Mouse (Mus musculus): Measurements from ENCODE around the gene Arhgap29. TPM values are rescaled to one million over a fixed set of nuclear protein-coding genes. Genes with fewer than 3 reads are reported as not detected.

The Arhgap29 gene
- polyA plus RNA-seq, 1 experiment from 2014 or later: 55.9 TPM

GRCm38 (mm10) chr3:121919961-121920360, 32.4 kb upstream of the Arhgap29 start:
- Histone ChIP-seq H3K4me2 (no peak overlapping the region), H3K4me3 (no peak overlapping the region), H3K9me3 (no peaks in the 10 kb centered on the region), H3K27me3 (no peaks in the 10 kb centered on the region), H3K4me1 (peaks cover 14% of the 10 kb centered on the region), H3K36me3 (no peaks in the 10 kb centered on the region), H3K9ac (no peak overlapping the region), H3K27ac (peak overlapping the region; percentile 74; the same call in 1 of the 2 replicates)
- 69% methylated on average over 5 of the region's 5 CpGs for WGBS
- ATAC-seq (ENCODE audit: borderline replicate concordance, extremely low read depth, low FRiP score, low TSS enrichment): no peak

DNA sequence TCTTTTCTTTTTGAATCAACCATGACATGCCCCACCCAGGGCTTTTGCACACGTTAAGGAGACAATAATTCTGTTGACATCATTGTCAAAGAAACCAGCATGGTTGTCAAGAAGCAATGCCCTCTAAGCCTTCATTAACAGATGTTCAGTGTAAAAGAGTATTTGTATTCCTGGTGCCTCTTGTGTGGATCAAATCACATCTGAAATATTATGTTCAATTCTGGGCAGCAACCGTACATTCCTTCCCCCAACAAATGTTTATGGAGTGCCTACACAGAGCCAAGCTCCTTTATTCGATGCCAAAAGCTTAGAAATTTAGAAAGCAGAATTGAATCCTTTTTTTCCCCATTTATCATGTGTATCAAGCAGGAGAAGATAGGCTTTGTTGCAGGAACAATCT, 31.6 kb upstream of the Arhgap29 start:
- Histone ChIP-seq H3K27me3 (no peaks in the 10 kb centered on the region), H3K4me3 (no peak overlapping the region), H3K9me3 (no peaks in the 10 kb centered on the region), H3K4me2 (no peak overlapping the region), H3K4me1 (peaks cover 18% of the 10 kb centered on the region), H3K27ac (peak overlapping the region; percentile 74), H3K9ac (no peak overlapping the region), H3K36me3 (no peaks in the 10 kb centered on the region)
- WGBS: 47% methylated on average over 3 of the region's 3 CpGs
- ATAC-seq (ENCODE audit: borderline replicate concordance, extremely low read depth, low FRiP score, low TSS enrichment): peak; percentile 74; the same call in 1 of the 2 replicates

- Histone ChIP-seq H3K9me3 (no peaks in the 10 kb centered on the region), H3K36me3 (no peaks in the 10 kb centered on the region), H3K4me3 (no peak overlapping the region), H3K27ac (0 out of 2 replicates have a peak overlapping the region, but pooled peaks have one; percentile 35), H3K9ac (no peak overlapping the region), H3K4me2 (no peak overlapping the region), H3K27me3 (no peaks in the 10 kb centered on the region), H3K4me1 (peaks cover 13% of the 10 kb centered on the region)
- WGBS: 44% methylated on average over 11 of the region's 11 CpGs
- ATAC-seq (ENCODE audit: borderline replicate concordance, extremely low read depth, low FRiP score, low TSS enrichment): no peak
Observed at GRCm38 (mm10) chr3:121924768-121925486, 27.4 kb upstream of the Arhgap29 start.

DNA sequence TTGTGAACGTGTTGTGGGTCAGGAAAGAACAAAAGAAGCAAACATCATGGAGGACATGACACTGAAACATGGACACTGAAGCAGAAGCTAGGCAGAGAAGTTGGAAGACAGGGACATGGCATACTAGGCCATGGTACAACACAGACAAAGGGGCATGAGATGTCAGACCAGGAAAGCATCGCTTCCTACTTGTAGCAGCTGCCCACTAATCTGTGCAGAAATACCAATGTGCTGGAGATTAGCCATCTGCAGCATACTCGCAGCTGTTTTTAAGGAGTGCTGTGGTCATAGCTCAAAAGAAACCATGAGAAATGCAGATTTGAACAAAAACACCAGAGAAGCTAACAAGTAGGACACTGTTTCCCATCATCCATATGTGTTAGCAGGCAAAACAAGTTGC, 24.7 kb upstream of the Arhgap29 start:
- Histone ChIP-seq H3K9me3 (no peaks in the 10 kb centered on the region), H3K27ac (no peak overlapping the region), H3K36me3 (no peaks in the 10 kb centered on the region), H3K27me3 (no peaks in the 10 kb centered on the region), H3K4me1 (peaks cover 7% of the 10 kb centered on the region), H3K4me2 (no peak overlapping the region), H3K4me3 (no peak overlapping the region), H3K9ac (no peak overlapping the region)
- ATAC-seq (ENCODE audit: borderline replicate concordance, extremely low read depth, low FRiP score, low TSS enrichment): no peak
- WGBS: 79% methylated on average over 3 of the region's 3 CpGs

DNA sequence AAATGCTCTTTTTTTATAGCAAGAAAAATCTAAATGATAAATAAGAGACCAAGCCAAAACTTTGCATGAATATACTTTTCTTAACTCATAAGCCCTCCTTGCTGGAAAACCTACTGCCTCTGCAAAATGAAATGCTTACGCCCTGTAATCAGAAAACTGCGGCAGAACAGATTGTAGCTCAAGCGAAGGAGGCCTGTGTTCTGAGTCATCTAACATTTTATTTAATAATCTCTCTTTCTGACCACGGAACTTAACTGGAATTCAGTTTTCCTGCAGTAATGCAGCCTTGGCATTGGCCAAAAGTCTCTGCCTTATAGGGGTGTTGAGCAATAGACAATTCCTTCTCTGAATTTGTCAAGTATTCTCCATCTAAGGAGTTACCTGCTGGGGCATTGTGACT, 19.5 kb upstream of the Arhgap29 start:
- Histone ChIP-seq H3K27ac (no peak overlapping the region), H3K9ac (no peak overlapping the region), H3K4me3 (no peak overlapping the region), H3K27me3 (no peaks in the 10 kb centered on the region), H3K36me3 (no peaks in the 10 kb centered on the region), H3K4me1 (no peaks in the 10 kb centered on the region), H3K4me2 (no peak overlapping the region), H3K9me3 (no peaks in the 10 kb centered on the region)
- 76% methylated on average over 4 of the region's 4 CpGs for WGBS
- no peak for ATAC-seq (ENCODE audit: borderline replicate concordance, extremely low read depth, low FRiP score, low TSS enrichment)

- H3K36me3 ChIP-seq: no peaks in the 10 kb centered on the region
- WGBS: 52% methylated on average over 2 of the region's 2 CpGs
- ATAC-seq (ENCODE audit: borderline replicate concordance, extremely low read depth, low FRiP score, low TSS enrichment): no peak
- H3K9ac ChIP-seq: no peak overlapping the region
- H3K4me1 ChIP-seq: no peaks in the 10 kb centered on the region
- no peaks in the 10 kb centered on the region for H3K27me3 ChIP-seq
- H3K9me3 ChIP-seq: no peaks in the 10 kb centered on the region
- H3K27ac ChIP-seq: no peak overlapping the region
- H3K4me2 ChIP-seq: no peak overlapping the region
- H3K4me3 ChIP-seq: no peak overlapping the region
Observed at GRCm38 (mm10) chr3:121936241-121936640, 16.1 kb upstream of the Arhgap29 start.

DNA sequence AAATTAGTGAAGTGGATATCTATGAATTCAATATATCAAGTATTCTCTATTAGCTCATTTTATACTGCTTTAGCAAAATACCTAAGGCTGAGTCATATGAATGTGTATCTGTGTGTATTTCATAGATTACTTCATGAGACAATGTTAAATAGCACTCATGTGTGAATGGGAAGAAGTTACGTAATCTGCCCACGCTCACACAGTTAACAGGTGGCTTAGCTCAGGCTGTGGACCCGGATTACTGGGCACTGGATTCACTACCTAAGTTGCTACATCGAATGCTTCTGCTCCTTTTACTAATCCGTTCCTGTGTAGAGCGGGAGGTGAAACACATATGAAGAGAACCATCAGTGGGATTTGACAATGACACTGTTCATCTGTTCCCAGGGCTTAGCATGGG, 15.3 kb upstream of the Arhgap29 start:
- Histone ChIP-seq H3K27ac (no peak overlapping the region), H3K4me3 (no peak overlapping the region), H3K4me2 (no peak overlapping the region)

GRCm38 (mm10) chr3:121939658-121940057, 12.7 kb upstream of the Arhgap29 start:
- Histone ChIP-seq H3K27me3 (no peaks in the 10 kb centered on the region), H3K4me2 (no peak overlapping the region), H3K4me1 (no peaks in the 10 kb centered on the region), H3K9ac (no peak overlapping the region), H3K9me3 (no peaks in the 10 kb centered on the region), H3K36me3 (no peaks in the 10 kb centered on the region), H3K27ac (no peak overlapping the region), H3K4me3 (no peak overlapping the region)
- WGBS: 66% methylated on average over 1 of the region's 1 CpGs
- ATAC-seq (ENCODE audit: borderline replicate concordance, extremely low read depth, low FRiP score, low TSS enrichment): no peak

More for the DNA sequence above, 15.3 kb upstream of the Arhgap29 start:
- no peaks in the 10 kb centered on the region for H3K36me3 ChIP-seq
- H3K9ac ChIP-seq: no peak overlapping the region
- H3K4me1 ChIP-seq: no peaks in the 10 kb centered on the region
- no peak for ATAC-seq (ENCODE audit: borderline replicate concordance, extremely low read depth, low FRiP score, low TSS enrichment)
- no peaks in the 10 kb centered on the region for H3K27me3 ChIP-seq
- H3K9me3 ChIP-seq: no peaks in the 10 kb centered on the region
- WGBS: 79% methylated on average over 6 of the region's 6 CpGs

GRCm38 (mm10) chr3:121940094-121940889, 12.0 kb upstream of the Arhgap29 start:
- Histone ChIP-seq H3K4me1 (no peaks in the 10 kb centered on the region), H3K36me3 (no peaks in the 10 kb centered on the region), H3K9ac (no peak overlapping the region), H3K9me3 (no peaks in the 10 kb centered on the region), H3K4me2 (no peak overlapping the region), H3K27ac (no peak overlapping the region), H3K4me3 (no peak overlapping the region), H3K27me3 (no peaks in the 10 kb centered on the region)
- WGBS: 77% methylated on average over 8 of the region's 8 CpGs
- no peak for ATAC-seq (ENCODE audit: borderline replicate concordance, extremely low read depth, low FRiP score, low TSS enrichment)

DNA sequence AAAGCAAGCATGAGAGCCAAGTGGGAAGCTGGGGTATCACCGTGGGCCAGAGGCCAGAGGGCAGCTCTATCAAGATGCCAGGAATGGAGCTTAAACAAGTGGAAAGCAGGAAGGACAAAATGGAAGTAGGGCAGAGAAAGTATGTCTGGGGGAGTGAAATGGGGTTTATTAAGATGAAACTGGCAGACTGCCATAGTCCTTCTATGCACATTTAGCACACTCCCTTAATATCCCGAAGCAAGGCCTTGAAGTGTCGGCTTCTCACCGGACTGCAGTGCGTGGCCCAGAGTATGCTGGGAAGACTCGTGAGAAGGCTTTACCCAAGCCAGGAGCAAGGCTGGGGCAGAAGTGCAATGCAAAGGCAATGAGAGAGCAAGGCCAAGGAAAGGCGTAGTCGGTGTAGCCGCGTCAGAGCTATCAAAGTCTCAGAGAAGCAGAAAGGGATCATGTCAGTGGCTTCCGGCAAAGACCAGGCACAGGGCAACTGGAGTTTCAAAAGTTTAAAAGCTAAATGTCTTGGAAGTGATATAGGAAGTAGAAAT, 11.1 kb upstream of the Arhgap29 start:
- 76% methylated on average over 11 of the region's 11 CpGs for WGBS

DNA sequence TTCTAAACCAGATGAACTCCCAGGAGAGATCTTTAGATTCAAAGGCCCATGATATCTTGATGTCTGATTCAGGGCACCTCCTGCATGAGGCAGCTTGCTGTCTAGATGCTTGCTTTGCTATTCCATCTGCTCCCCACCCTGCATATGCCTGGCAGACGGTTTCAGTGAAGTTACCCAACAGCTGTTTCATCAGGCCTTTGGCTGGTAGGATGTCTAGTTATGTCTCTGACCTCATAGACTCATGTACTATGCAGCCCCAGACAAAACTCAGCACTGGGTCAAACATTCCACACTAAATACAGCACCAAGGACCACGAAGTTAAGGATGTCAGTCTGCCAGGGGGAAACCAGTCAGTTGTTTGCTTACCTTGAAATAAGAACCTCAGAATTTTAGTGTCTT, 6.4 kb upstream of the Arhgap29 start:
- WGBS: 45% methylated on average over 2 of the region's 2 CpGs
- Histone ChIP-seq H3K4me1 (peaks cover 13% of the 10 kb centered on the region; the same call in 1 of the 2 replicates), H3K4me3 (no peak overlapping the region), H3K9me3 (no peaks in the 10 kb centered on the region), H3K4me2 (no peak overlapping the region), H3K27ac (no peak overlapping the region), H3K27me3 (no peaks in the 10 kb centered on the region), H3K36me3 (no peaks in the 10 kb centered on the region), H3K9ac (no peak overlapping the region)
- ATAC-seq (ENCODE audit: borderline replicate concordance, extremely low read depth, low FRiP score, low TSS enrichment): no peak

More for the DNA sequence above, 11.1 kb upstream of the Arhgap29 start:
- Histone ChIP-seq H3K36me3 (no peaks in the 10 kb centered on the region), H3K27ac (no peak overlapping the region), H3K4me3 (no peak overlapping the region), H3K9ac (no peak overlapping the region), H3K9me3 (no peaks in the 10 kb centered on the region), H3K4me1 (no peaks in the 10 kb centered on the region), H3K4me2 (no peak overlapping the region), H3K27me3 (no peaks in the 10 kb centered on the region)
- no peak; the same call in 1 of the 2 replicates for ATAC-seq (ENCODE audit: borderline replicate concordance, extremely low read depth, low FRiP score, low TSS enrichment)

DNA sequence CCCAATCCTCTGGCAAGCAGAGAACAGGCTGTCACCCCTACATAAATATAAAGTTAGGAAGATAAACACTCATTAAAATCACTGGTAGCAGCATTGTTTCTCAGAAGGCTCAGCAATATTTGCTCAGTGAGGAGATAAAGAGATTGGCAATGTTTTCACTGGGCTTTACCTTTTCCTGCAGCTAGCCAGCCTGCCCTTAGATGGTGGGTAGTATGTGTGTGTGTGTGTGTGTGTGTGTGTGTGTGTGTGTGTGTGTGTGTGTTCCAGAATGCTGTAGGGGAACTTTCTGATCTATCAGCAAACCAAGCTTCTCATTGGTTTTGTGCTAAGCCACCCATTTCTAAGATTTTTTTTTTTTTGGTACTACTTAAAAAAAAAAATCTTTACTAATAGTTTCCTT, 5.6 kb upstream of the Arhgap29 start:
- H3K36me3 ChIP-seq: no peaks in the 10 kb centered on the region
- H3K9ac ChIP-seq: no peak overlapping the region
- H3K27me3 ChIP-seq: no peaks in the 10 kb centered on the region
- no peak overlapping the region for H3K4me2 ChIP-seq
- H3K4me1 ChIP-seq: peaks cover 13% of the 10 kb centered on the region; the same call in 1 of the 2 replicates
- no peaks in the 10 kb centered on the region for H3K9me3 ChIP-seq
- no peak for ATAC-seq (ENCODE audit: borderline replicate concordance, extremely low read depth, low FRiP score, low TSS enrichment)
- H3K4me3 ChIP-seq: no peak overlapping the region
- no peak overlapping the region for H3K27ac ChIP-seq
